Mouse (Mus musculus): Measurements from ENCODE around the gene Eef1a2. TPM values are rescaled to one million over a fixed set of nuclear protein-coding genes. Genes with fewer than 3 reads are reported as not detected.

The Eef1a2 gene
- total and polyA plus RNA-seq, 3 experiments, result not detected

- H3K27ac ChIP-seq (ENCODE audit: insufficient read depth, low read depth), result no peak overlapping the region
- no peak overlapping the region for H3K4me3 ChIP-seq (replicated peaks in 1 of 3; ENCODE audit: low read depth in 2 of 3, low read length in 2 of 3, poor library complexity in 1 of 3)
- H3K27me3 ChIP-seq (replicated peaks), result peaks cover 74% of the 10 kb centered on the region
- H3K4me1 ChIP-seq (ENCODE audit: control insufficient read depth in 1 of 2, insufficient read depth in 2 of 2), result peaks cover 0 to 2% of the 10 kb centered on the region in 2 experiments; a peak in 1 of 4 replicates
- H3K4me2 ChIP-seq (ENCODE audit: insufficient read depth, low read depth, poor library complexity, severe bottlenecking), result no peak overlapping the region
- H3K36me3 ChIP-seq (replicated peaks in 1 of 2; ENCODE audit: control insufficient read depth in 1 of 2, insufficient read depth in 1 of 2, low read length in 1 of 2), result no peaks in the 10 kb centered on the region
- dilution Hi-C loops (cut with MboI; ENCODE audit: extremely low pct_ligation_motif_present, extremely low pct_unique_long_range_greater_than_20kb, low sequenced_read_pairs), result no loop called here
- peak; percentile 42 for DNase-seq (ENCODE audit: extremely low read depth)
- no peak overlapping the region for H3K9ac ChIP-seq (ENCODE audit: insufficient read depth, low read depth)
- TF ChIP-seq IRF4 (IDR thresholded peaks at IDR 0.05; ENCODE audit: low read depth, low read length) (no peak), TBP (conservative IDR thresholded peaks at IDR 0.05; ENCODE audit: low read depth, low read length) (no peak), ETS1 (conservative IDR thresholded peaks at IDR 0.05; ENCODE audit: low read depth, low read length) (no peak), RAD21 (IDR thresholded peaks at IDR 0.05; ENCODE audit: low read depth, low read length) (peak; percentile 59), SIN3A (IDR thresholded peaks at IDR 0.05; ENCODE audit: low read length) (no peak), ZC3H11A (IDR thresholded peaks at IDR 0.05; ENCODE audit: low read depth, low read length) (no peak), NELFE (IDR thresholded peaks at IDR 0.05; ENCODE audit: low read depth, low read length) (no peak), SMC3 (IDR thresholded peaks at IDR 0.05; ENCODE audit: low read depth, low read length) (peak; percentile 70), E2F4 (IDR thresholded peaks at IDR 0.05; ENCODE audit: insufficient replicate concordance, low read depth, low read length) (no peak), CTCF (conservative IDR thresholded peaks at IDR 0.05 in 1 of 2, IDR thresholded peaks at IDR 0.05 in 1 of 2; ENCODE audit: low read depth in 2 of 2, low read length in 2 of 2) (peak in 1 of 2 experiments; percentile 75; a peak in 2 of 4 replicates), MAZ (IDR thresholded peaks at IDR 0.05; ENCODE audit: low read depth, low read length) (0 out of 2 replicates have a peak, but pooled peaks have one; percentile 48), USF2 (conservative IDR thresholded peaks at IDR 0.05; ENCODE audit: low read depth, low read length) (no peak), POLR2A (IDR thresholded peaks at IDR 0.05; ENCODE audit: low read depth, low read length) (no peak), ZMIZ1 (IDR thresholded peaks at IDR 0.05; ENCODE audit: low read depth, low read length) (no peak), NRF1 (IDR thresholded peaks at IDR 0.05; ENCODE audit: low read depth, low read length) (no peak), ELF1 (IDR thresholded peaks at IDR 0.05; ENCODE audit: low read depth, low read length) (no peak), USF1 (IDR thresholded peaks at IDR 0.05; ENCODE audit: low read depth, low read length) (no peak)
- in situ Hi-C loops (cut with MboI; ENCODE audit: low pct_ligation_motif_present, low pct_unique_long_range_greater_than_20kb, low sequenced_read_pairs), result no loop called here
- H3K79me2 ChIP-seq (replicated peaks; ENCODE audit: control insufficient read depth, extremely low read depth, insufficient read depth, poor library complexity, severe bottlenecking), result no peaks in the 10 kb centered on the region
- no peaks in the 10 kb centered on the region for H3K9me3 ChIP-seq (replicated peaks; ENCODE audit: low read length)
Measured at GRCm38 (mm10) chr2:181153837-181154236, 3.0 kb downstream of the Eef1a2 start.

- no peak overlapping the region for H3K4me3 ChIP-seq (replicated peaks in 1 of 3; ENCODE audit: low read depth in 2 of 3, low read length in 2 of 3, poor library complexity in 1 of 3)
- no peaks in the 10 kb centered on the region for H3K36me3 ChIP-seq (replicated peaks in 1 of 2; ENCODE audit: control insufficient read depth in 1 of 2, insufficient read depth in 1 of 2, low read length in 1 of 2)
- TF ChIP-seq RAD21 (IDR thresholded peaks at IDR 0.05; ENCODE audit: low read depth, low read length) (no peak), ELF1 (IDR thresholded peaks at IDR 0.05; ENCODE audit: low read depth, low read length) (no peak), MXI1 (IDR thresholded peaks at IDR 0.05; ENCODE audit: low read depth, low read length) (no peak), E2F4 (IDR thresholded peaks at IDR 0.05; ENCODE audit: insufficient replicate concordance, low read depth, low read length) (no peak), POLR2AphosphoS2 (IDR thresholded peaks at IDR 0.05; ENCODE audit: low read depth, low read length) (no peak), MAX (IDR thresholded peaks at IDR 0.05; ENCODE audit: low read length) (no peak), NRF1 (IDR thresholded peaks at IDR 0.05; ENCODE audit: low read depth, low read length) (no peak), IRF4 (IDR thresholded peaks at IDR 0.05; ENCODE audit: low read depth, low read length) (no peak), USF1 (IDR thresholded peaks at IDR 0.05; ENCODE audit: low read depth, low read length) (no peak), SIN3A (IDR thresholded peaks at IDR 0.05; ENCODE audit: low read length) (no peak), TCF12 (IDR thresholded peaks at IDR 0.05; ENCODE audit: low read depth, low read length) (no peak), PAX5 (IDR thresholded peaks at IDR 0.05; ENCODE audit: low read length) (no peak), GABPA (IDR thresholded peaks at IDR 0.05; ENCODE audit: insufficient replicate concordance, low read depth, low read length) (no peak), ZNF384 (IDR thresholded peaks at IDR 0.05; ENCODE audit: low read depth, low read length) (no peak), MEF2A (IDR thresholded peaks at IDR 0.05; ENCODE audit: borderline replicate concordance, low read depth, low read length) (no peak), CHD2 (IDR thresholded peaks at IDR 0.05; ENCODE audit: low read length) (no peak), ZMIZ1 (IDR thresholded peaks at IDR 0.05; ENCODE audit: low read depth, low read length) (no peak), SMC3 (IDR thresholded peaks at IDR 0.05; ENCODE audit: low read depth, low read length) (no peak), HCFC1 (IDR thresholded peaks at IDR 0.05; ENCODE audit: low read depth, low read length) (no peak)
- H3K4me2 ChIP-seq (ENCODE audit: insufficient read depth, low read depth, poor library complexity, severe bottlenecking), result no peak overlapping the region
- H3K27me3 ChIP-seq (replicated peaks), result peaks cover 77% of the 10 kb centered on the region
- no peaks in the 10 kb centered on the region for H3K9me3 ChIP-seq (replicated peaks; ENCODE audit: low read length)
- H3K4me1 ChIP-seq (ENCODE audit: control insufficient read depth in 1 of 2, insufficient read depth in 2 of 2), result peaks cover 2 to 6% of the 10 kb centered on the region in 2 experiments; a peak in 3 of 4 replicates
- no peaks in the 10 kb centered on the region for H3K79me2 ChIP-seq (replicated peaks; ENCODE audit: control insufficient read depth, extremely low read depth, insufficient read depth, poor library complexity, severe bottlenecking)
- no peak for DNase-seq (ENCODE audit: extremely low read depth)
- no peak overlapping the region for H3K27ac ChIP-seq (ENCODE audit: insufficient read depth, low read depth)
- in situ Hi-C loops (cut with MboI; ENCODE audit: low pct_ligation_motif_present, low pct_unique_long_range_greater_than_20kb, low sequenced_read_pairs) (no loop called here), dilution Hi-C loops (cut with MboI; ENCODE audit: extremely low pct_ligation_motif_present, extremely low pct_unique_long_range_greater_than_20kb, low sequenced_read_pairs) (no loop called here)
- H3K9ac ChIP-seq (ENCODE audit: insufficient read depth, low read depth), result no peak overlapping the region
Measured at GRCm38 (mm10) chr2:181153131-181153530, 3.7 kb downstream of the Eef1a2 start.

Data from CH12.LX (cell line).